Mouse (Mus musculus): Measurements from ENCODE around the gene Csrnp1. TPM values are rescaled to one million over a fixed set of nuclear protein-coding genes. Genes with fewer than 3 reads are reported as not detected.

Csrnp1 gene
- total RNA-seq, 2 experiments from 2014 or later, result 7.6 to 8.7 TPM

DNA sequence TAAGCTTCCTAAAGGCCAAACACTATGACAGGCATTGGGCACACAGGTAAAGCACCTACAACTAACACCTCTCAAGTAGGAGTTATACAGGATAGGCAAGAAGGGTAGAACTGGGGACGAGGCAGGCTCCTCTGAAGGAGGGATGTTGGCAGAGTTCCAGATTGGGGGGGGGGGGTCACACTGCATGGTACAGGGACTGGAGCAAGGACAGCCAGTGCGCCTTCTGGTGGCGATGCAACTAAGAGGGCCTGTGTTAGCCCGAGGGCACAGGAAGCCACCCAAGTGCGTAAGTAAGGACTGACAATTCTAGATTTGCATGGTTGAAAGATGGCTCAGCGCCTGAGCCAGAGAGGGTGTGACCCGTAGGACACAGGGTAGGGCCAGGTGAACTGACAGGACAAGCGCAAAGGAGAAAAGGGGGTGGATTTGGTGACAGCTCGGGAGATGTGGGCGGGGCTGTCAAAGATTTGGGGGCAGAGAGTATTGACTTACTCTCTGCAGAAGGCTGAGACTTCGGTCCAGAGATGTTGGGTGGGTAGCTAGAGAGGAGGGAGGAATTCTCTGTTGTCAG lies 2.1 kb downstream of the Csrnp1 start:
- intact Hi-C loops (cut with DNase I), result loop anchor here (2.0 to 5.0 kb wide), 2 partner anchors 28 to 45 kb away; partner anchors contain the start of genes Gorasp1 and Ttc21a
- peak in 1 of 2 experiments; percentile 82 for DNase-seq (ENCODE audit: extremely low spot score in 1 of 2, low spot score in 2 of 2)

DNA sequence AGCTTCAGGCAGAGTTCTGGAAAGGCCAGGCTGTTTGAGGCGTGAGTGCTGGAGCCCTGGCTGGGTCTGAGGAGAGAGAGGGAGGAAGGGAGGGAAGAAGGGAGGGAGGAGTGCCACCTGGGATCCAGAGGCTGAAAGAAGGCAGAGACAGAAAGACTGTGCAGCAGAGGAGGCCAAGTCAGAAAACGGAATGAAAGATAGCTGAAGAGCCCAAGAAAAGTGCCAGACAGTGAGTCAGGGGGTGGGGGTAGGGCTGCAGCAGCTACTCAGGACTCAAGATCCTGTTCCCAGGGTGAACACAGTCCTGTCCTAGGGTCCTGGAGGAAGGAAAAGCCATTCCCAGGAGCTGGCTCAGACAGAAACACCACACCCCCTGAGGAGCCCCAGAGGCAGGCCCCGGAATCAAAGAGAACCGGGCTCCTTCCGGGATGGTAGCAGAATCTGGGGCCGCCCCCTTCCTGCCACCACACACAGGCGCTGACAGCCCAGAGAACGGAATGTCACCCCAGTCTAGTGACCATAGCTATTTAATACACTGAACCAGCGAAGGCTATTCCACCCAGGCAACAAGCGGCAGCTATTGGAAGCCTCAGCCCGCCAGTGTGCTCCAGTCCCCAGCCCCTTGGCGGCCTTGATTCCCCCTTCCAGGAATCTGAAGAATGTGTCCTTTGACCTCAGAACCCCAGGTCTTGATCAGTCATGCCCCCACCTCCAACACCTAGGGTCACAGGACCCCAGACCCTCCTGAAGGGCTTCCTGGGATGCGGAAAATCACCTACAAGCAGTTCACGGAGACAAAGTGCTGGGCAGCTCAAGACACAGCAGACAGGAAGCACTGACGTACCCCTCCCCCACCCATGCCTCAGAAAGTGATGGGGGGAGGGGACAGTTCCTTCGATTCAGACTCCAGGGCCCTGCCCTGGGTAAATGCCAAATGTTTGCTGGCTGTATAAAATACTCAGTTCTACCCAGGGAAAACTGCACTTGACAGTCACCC lies 3.0 kb downstream of the Csrnp1 start:
- intact Hi-C loops (cut with DNase I), result loop anchor here (2.0 to 5.0 kb wide), 2 partner anchors 29 to 44 kb away; partner anchors contain the start of genes Gorasp1 and Ttc21a

DNA sequence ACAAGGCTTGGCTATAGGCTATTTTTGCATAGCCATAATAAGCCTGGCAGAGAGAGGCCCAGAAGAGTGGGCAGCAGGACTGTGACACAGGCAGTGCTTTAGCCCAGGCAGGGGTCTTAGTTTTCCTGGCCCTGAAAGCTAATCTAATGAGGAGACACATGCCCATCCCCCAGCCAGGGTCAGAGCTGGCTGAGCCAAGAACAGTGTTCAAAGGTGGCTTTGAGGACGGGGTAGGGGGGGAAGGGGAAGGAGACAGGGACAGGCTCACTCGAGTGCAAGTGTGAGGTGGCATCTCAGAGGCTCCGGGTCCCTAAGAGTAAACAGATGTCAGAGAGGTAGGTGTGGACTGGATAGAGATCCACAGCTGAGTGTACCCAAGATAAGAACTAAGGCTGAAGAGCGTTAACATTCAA lies 3.7 kb downstream of the Csrnp1 start:
- intact Hi-C loops (cut with DNase I), result loop anchor here (5.0 kb wide), 1 partner anchor 43 kb away; the partner anchor contains the start of genes Gorasp1 and Ttc21a
- peak in 1 of 2 experiments; percentile 51 for DNase-seq (ENCODE audit: extremely low spot score in 1 of 2, low spot score in 2 of 2)

More for the DNA sequence above, 3.0 kb downstream of the Csrnp1 start:
- peak in 1 of 2 experiments; percentile 89 for DNase-seq (ENCODE audit: extremely low spot score in 1 of 2, low spot score in 2 of 2)

DNA sequence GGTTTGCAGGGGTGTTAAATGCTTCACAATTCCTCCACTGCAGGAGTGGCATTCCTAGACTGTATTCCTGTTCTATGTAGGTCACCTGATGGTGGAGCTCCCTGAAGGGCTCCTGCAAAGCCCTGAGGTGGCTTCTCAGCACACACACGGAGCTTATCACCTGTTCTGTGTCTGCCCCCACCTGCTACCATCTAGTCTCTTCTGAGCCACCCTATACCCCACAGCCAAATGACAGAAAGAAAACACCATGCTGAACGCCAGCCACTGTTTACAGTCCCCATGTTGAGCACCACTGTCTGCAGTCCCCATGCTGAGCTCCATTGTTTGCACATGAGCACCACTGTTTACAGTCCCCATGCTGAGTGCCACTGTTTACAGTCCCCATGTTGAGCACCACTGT lies 4.7 kb downstream of the Csrnp1 start:
- DNase-seq (ENCODE audit: extremely low spot score in 1 of 2, low spot score in 2 of 2), result no peak
- intact Hi-C loops (cut with DNase I), result loop anchor here (5.0 kb wide), 1 partner anchor 42 kb away; the partner anchor contains the start of genes Gorasp1 and Ttc21a

DNA sequence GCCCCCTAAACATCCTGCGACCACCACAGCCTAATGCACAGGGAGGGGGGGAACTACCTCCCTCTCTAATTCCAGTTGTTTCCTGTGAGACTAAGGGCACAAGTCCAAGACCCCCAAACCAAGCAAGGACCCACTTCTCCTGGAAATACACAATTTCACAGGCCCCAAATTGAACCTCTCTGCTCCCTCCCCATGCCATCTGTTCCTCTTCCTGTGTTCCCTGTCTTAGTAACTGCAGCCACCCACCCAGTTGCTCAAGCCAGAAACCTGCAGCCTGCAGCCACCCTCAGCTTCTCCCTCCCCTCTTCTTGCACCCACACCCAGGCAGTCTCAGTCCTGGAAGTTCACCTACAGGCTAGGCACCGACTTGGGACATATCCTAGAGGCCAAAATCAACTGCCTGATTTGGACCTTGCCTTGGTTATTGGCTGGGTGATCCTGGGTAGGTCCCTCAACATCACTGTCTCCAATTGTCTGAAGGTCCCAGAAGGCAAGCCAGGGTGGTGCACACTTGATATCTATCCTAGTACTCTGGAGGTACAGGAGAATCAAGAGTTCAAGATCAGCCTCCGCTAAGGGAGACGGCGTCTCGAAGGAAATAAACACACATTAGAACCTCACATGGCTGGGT lies 5.5 kb downstream of the Csrnp1 start:
- peak in 1 of 2 experiments; percentile 39 for DNase-seq (ENCODE audit: extremely low spot score in 1 of 2, low spot score in 2 of 2)
- intact Hi-C loops (cut with DNase I), result no loop called here

DNA sequence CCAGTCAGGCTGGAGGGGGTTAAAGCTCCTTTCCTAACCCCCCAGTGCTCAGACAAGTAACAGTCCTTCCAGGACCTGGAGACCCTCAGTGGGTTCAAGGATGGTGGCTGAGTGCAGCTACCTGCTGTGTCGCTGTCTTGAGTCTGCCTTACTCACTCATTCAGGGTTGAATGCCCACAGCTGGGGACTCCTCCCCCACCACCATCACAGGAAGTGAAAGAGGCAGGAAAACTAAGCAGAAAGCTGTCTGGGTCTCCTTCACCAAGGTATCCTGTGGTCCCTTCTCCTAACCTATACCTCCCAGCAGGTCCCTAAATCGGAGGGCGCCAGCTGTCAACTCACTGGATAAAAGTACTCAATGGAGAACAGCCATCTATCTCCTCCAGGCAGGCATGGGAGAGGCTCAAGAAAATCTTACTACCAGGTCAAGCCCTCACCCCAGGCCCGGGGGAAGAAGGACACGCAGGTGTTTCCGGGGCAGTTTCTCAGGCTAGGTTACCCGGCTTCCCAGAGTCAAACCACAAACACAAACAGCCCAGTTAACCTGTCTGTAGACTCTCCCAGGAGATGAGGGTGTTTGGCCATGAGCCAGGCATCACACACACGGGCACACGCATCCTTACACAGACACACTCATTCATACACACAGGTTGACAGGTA lies 6.2 kb downstream of the Csrnp1 start:
- DNase-seq (ENCODE audit: extremely low spot score in 1 of 2, low spot score in 2 of 2), result no peak

DNA sequence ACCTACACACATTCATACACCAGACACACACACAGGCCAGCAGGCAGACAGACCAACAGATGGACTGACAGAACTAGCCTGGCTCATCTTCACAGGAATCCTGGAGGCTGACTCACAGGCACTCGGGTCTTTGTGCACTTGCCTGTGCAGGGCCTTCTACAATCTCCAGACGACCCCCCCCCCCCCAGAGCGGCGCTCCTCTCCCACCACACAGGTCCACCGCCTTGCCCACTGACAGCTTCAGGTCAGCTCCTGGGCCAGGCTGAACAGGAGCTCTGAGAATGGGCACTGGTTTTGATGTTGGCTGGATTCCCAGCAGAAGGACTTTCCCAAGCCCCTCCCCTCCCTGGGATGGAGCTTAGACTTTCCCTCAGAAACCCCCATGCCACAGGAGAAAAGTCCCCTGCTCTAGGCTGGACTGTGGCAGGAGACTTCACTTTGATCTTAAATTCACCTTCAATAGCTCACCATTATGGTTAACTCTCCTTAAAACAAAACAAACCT lies 6.8 kb downstream of the Csrnp1 start:
- intact Hi-C loops (cut with DNase I), result no loop called here
- no peak for DNase-seq (ENCODE audit: extremely low spot score in 1 of 2, low spot score in 2 of 2)

More for the DNA sequence above, 6.2 kb downstream of the Csrnp1 start:
- intact Hi-C loops (cut with DNase I), result no loop called here

DNA sequence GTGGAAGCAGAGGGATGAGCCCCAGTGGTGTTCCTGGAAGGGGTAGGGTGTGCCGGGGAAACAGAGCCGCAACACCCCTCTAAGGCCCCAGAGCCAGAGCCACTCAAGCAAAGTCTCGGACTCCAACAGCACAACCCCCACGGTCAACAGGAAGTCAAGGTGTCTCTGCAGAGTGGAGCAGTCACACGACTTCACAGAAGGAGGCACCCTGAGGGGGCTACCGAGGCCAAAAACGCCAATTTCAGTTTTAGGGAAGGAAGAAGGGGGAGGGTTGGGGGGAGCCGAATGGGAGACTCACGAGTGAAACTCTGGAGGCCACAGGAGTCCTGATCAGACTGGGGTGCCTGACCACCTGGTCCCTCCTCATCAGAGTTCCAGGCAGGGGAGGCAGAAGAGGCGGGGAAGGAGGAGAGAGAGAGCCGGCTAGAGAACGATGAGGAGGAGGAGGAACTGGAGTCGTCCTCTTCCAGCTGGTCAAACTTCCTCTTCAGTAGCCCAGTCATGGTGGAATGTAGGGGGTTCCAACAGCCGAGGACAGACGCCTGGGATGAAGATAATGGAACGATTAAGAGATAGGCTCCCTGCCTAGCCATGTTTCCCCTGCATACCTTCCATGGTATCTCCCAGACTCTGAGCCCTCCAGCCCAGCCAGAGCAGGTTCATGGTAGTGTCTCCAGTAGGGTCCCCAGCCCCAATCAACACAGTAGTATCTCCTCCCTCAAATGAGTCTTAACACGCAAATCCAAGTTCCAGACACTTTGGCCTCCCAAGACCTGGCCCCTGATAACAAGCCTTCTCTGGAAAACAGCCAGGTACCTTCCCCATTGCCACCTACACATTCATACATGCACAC lies 7.5 kb downstream of the Csrnp1 start:
- intact Hi-C loops (cut with DNase I), result no loop called here
- DNase-seq (ENCODE audit: extremely low spot score in 1 of 2, low spot score in 2 of 2), result no peak

DNA sequence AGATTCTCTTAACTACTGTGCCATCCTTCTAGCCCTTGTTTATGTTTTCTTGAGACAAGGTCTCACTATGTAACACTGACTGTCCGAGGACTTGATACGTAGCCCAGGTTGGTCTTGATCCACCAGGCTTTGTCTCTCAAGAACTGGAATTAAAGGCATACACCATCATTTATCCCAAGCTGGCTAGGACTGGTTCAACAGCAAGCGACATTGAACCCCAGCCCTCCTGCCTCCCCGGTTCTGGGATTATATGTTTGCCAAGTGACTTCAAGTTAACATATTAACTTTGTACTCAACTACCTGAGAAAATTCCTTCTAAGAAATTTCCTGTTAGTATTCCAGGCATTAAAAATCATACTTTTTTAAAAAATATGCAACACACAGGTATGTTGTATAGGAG lies 9.2 kb downstream of the Csrnp1 start:
- intact Hi-C loops (cut with DNase I), result no loop called here
- DNase-seq (ENCODE audit: extremely low spot score in 1 of 2, low spot score in 2 of 2), result no peak

DNA sequence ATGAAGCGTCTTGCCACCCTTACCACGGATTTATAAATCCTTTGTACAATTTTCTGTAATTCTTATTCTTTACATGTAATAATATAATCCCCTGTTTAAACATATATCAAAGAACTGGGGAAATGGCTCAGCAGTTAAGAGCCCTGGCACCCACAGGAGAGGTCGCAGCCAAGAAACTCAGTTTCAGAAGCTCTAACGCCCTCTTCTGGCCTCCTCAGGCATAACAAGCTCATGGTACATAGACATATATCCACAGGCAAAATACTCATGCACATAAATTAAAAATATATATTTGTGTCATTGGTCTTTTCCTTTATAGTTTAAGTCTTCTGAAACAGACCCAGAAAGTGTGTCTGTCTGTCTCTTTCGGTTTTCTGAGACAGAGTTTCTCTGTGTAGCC lies 9.8 kb downstream of the Csrnp1 start:
- DNase-seq (ENCODE audit: extremely low spot score in 1 of 2, low spot score in 2 of 2), result no peak
- intact Hi-C loops (cut with DNase I), result no loop called here

DNA sequence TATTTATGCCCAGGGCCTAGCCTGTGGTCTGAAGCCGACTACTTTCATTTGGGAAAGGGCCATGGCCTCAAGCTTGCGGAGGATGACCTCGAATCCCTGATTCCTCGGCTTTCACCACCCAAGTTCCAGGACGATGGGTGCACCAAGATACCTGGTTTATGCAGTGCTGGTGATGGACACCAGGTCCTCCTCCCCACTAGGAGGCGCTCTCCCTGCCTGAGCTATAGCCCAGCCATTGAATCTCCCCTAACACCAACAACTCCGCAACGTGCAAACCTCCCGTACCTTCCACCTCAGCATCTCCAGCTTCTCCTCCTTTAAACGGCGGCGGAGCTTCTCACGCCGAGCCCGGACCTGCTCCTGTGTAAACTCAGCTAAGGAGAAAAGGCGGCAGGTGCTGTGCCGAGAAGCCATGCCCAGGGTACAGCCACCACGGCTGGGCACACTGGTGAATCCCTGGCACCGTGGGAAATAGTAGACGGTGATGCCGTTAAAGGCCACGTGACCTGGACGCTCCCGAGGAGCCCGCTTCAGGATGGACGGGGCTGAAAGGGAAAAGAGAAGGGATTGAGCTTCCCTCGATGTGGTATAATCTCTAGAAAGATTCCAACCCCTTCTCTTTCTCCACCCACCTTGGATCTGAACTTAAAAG lies 10.5 kb downstream of the Csrnp1 start:
- intact Hi-C loops (cut with DNase I), result no loop called here
- DNase-seq (ENCODE audit: extremely low spot score in 1 of 2, low spot score in 2 of 2), result no peak

DNA sequence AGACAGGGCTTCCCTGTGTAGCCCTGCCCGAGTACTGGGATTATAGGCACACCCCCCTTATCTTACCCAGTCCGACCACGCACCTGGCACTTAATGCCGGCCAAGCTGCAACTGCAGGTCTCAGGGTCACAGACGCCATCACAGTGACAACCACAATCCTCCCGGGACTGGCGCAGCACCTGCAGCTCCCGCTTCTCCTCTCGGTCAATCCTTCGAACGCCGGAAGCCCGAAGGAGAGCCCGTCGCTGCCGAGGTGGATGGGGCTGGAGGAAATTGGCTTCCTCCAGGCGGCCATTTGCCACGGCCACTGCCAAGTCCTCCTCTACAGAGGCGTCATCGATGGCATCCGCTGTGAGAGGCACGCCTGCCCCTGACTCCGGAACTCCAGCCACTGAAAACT lies 11.2 kb downstream of the Csrnp1 start:
- no peak for DNase-seq (ENCODE audit: extremely low spot score in 1 of 2, low spot score in 2 of 2)

DNA sequence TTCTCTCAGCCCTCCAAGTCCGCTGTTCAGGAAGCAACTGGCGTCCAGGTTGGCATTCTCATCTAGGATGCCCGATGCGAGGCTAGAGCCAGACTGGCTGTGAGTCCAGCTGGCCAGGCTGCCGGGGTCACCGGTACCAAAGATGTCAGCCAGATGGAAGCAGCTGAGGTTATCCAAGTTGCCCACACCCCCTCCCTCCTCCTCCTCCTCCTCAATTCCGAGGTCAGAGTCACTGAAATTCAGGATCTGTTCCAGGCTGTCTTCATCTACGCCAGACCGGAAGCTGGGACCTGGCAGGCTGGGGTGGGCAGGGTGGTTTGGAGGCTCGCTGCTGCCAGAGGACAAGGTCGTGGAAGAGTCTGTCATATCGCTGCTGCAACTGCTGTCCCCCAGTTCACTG lies 11.9 kb downstream of the Csrnp1 start:
- intact Hi-C loops (cut with DNase I), result no loop called here
- DNase-seq (ENCODE audit: extremely low spot score in 1 of 2, low spot score in 2 of 2), result no peak

More for the DNA sequence above, 11.2 kb downstream of the Csrnp1 start:
- intact Hi-C loops (cut with DNase I), result no loop called here

DNA sequence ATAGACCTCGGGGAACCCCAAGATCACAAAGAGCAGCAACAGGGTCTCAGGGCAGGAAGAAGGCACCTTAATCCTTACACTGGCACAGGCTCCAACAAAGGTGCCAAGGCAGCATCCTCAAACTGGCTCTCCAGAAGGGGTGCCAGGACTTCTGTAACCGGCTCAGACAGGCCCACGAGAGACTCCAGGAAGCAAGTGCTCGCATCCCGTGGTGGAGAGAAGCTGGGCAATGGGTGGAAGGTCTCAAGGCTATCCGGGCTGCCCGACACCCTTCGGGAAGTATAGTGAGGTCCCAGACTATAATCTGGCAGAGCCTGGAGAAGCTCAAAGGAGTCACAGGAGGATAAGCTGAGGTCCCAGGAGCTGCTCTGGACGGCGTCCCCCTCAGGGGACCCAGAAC lies 12.3 kb downstream of the Csrnp1 start:
- intact Hi-C loops (cut with DNase I), result no loop called here
- no peak for DNase-seq (ENCODE audit: extremely low spot score in 1 of 2, low spot score in 2 of 2)

DNA sequence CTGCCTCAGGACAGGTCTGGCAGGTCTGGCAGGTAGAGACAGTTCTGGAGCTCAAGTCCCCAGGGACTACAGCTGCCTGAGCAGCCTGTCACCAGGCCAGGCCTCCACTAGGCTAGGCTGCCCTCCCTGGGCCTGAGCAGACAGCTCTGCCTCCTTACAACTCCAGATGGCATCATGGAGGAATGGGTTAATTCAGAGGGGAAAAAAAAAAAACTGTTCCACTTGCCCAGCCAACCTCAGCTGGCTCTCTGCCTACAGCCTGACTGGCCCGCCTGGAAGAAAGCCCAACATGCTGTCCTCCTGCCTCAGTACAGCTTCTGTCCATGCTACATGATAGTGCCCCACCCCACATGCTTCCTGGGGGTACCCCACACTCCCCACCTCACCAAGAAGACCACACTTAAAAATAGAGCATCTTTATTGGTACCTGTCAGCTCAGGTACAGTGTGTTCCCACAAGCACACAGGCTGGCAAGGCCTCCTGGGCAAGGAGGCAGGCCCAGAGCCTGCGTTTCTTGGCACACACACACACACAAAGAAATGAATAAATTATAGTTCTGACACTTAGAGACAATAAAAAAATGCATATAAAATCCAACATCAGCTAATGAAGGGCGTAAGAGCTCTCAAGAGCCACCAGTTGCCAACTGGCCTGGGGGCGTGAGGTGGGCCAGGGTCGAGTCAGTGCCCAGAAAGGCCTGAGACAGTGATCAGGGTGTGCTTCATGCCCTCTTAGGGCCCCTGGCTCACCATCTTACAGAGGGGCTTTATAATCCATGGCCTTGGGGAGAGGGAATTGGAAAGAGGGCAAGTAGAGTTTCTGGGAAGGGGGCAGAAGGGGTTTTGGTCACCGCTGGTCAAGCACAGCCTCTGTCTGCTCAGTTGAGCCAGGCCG lies 13.4 kb downstream of the Csrnp1 start:
- DNase-seq (ENCODE audit: extremely low spot score in 1 of 2, low spot score in 2 of 2), result peak in 1 of 2 experiments; percentile 81
- intact Hi-C loops (cut with DNase I), result no loop called here

DNA sequence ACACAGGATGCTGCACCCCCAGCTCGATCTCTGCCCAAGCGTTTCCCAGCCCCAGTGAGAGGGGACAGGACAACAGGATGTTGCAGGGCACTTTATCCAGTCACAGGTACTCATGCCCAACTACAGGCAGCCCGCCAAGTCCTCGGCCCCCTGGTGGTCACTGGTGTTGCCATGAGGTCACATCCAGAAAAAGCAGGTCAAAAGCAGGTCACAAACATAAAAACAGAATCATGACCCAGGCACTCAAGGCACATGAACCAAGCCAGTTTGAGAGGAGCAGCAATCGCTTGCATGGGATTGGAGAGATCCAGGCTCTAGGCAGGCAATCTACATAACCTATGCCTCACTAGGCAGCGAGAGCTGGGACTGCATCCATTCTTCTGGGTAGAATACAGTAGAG lies 14.2 kb downstream of the Csrnp1 start:
- DNase-seq (ENCODE audit: extremely low spot score in 1 of 2, low spot score in 2 of 2), result peak in 1 of 2 experiments; percentile 67
- intact Hi-C loops (cut with DNase I), result no loop called here

Measured in left cerebral cortex, postnatal 10 days (tissue).